Mouse (Mus musculus) adrenal gland, adult 18-20 months (tissue): ENCODE results near the gene Ppfibp1. TPM values are rescaled to one million over a fixed set of nuclear protein-coding genes. Genes with fewer than 3 reads are reported as not detected.
"Not testable (repeated sequence)": the region's sequence is repeated elsewhere in the genome, so short reads cannot be mapped to it uniquely, and the experiment has no call there.

Experiments
- DNase-seq, 2 experiments: peaks; one replicate each; pipeline ENCODE4 v3.0.0; 2021 to 2022; ENCODE audit warnings: low spot score in 2 of 2
- long read RNA-seq, 2 experiments: library from polyadenylated mRNA; stranded (forward); transcript quantifications; one replicate each; pipeline ENCODE4 v2.0.0; 2021
- total RNA-seq, 2 experiments: library from RNA; stranded (reverse); gene quantifications; 1 replicate in 1 of 2; 2 replicates in 1 of 2; pipeline ENCODE4 v1.2.3; 2021

Ppfibp1 gene
- 10 to 100 TPM; 72.0 to 88.3 TPM for total RNA-seq
- long read RNA-seq, experiment 1, full-length matches to known transcripts: 12 of 33 reads
- long read RNA-seq, experiment 1, partial matches to known transcripts: 2 of 33 reads
- long read RNA-seq, experiment 1, other reads (novel, unspliced or antisense): 19 of 33 reads
- long read RNA-seq, experiment 2, full-length matches to known transcripts: 7 of 39 reads
- long read RNA-seq, experiment 2, partial matches to known transcripts: 8 of 39 reads
- long read RNA-seq, experiment 2, other reads (novel, unspliced or antisense): 24 of 39 reads

GRCm38 (mm10) chr6:146887958-146888659, at the start of gene Ppfibp1:
Gene Ppfibp1 (plus strand): TSS chr6:146888487.
- peak; percentile 99 for DNase-seq

- no peak for DNase-seq
Observed at GRCm38 (mm10) chr6:146838863-146839262, 49.4 kb upstream of the Ppfibp1 start.

GRCm38 (mm10) chr6:146844867-146845266, 43.4 kb upstream of the Ppfibp1 start:
- DNase-seq: no peak

- DNase-seq: no peak
Observed at GRCm38 (mm10) chr6:146845347-146845746, 42.9 kb upstream of the Ppfibp1 start.

- DNase-seq: peak in 1 of 2 experiments; percentile 38
Observed at GRCm38 (mm10) chr6:146845961-146846750, 42.1 kb upstream of the Ppfibp1 start.

GRCm38 (mm10) chr6:146847402-146847801, 40.9 kb upstream of the Ppfibp1 start:
- no peak for DNase-seq

GRCm38 (mm10) chr6:146848281-146848680, 40.0 kb upstream of the Ppfibp1 start:
- no peak for DNase-seq

GRCm38 (mm10) chr6:146850050-146850449, 38.2 kb upstream of the Ppfibp1 start, which contains the start of gene Smco2:
Gene Smco2 (plus strand): TSS chr6:146850104.
- no peak for DNase-seq

- no peak for DNase-seq
Observed at GRCm38 (mm10) chr6:146851916-146852315, 36.4 kb upstream of the Ppfibp1 start.

- no peak for DNase-seq
Observed at GRCm38 (mm10) chr6:146852739-146853138, 35.5 kb upstream of the Ppfibp1 start.

GRCm38 (mm10) chr6:146855185-146855584, 33.1 kb upstream of the Ppfibp1 start:
- DNase-seq: no peak

GRCm38 (mm10) chr6:146857386-146857785, 30.9 kb upstream of the Ppfibp1 start:
- DNase-seq: no peak

GRCm38 (mm10) chr6:146863154-146863553, 25.1 kb upstream of the Ppfibp1 start:
- no peak for DNase-seq

- DNase-seq: not testable (repeated sequence)
Observed at GRCm38 (mm10) chr6:146864370-146864769, 23.9 kb upstream of the Ppfibp1 start.

GRCm38 (mm10) chr6:146865701-146866100, 22.6 kb upstream of the Ppfibp1 start:
- DNase-seq: no peak

- DNase-seq: no peak
Observed at GRCm38 (mm10) chr6:146871975-146872374, 16.3 kb upstream of the Ppfibp1 start.

- no peak for DNase-seq
Observed at GRCm38 (mm10) chr6:146874415-146874814, 13.9 kb upstream of the Ppfibp1 start.

- no peak for DNase-seq
Observed at GRCm38 (mm10) chr6:146876820-146877219, 11.5 kb upstream of the Ppfibp1 start.

- no peak for DNase-seq
Observed at GRCm38 (mm10) chr6:146877425-146878045, 10.8 kb upstream of the Ppfibp1 start.

- no peak for DNase-seq
Observed at GRCm38 (mm10) chr6:146878926-146879325, 9.4 kb upstream of the Ppfibp1 start.

GRCm38 (mm10) chr6:146879856-146880255, 8.4 kb upstream of the Ppfibp1 start:
- DNase-seq: no peak
